Mouse (Mus musculus) hindbrain, embryonic 16.5 days (tissue): ENCODE results near the gene H2al1f. TPM values are rescaled to one million over a fixed set of nuclear protein-coding genes. Genes with fewer than 3 reads are reported as not detected.
"Not testable (repeated sequence)": the region's sequence is repeated elsewhere in the genome, so short reads cannot be mapped to it uniquely, and the experiment has no call there.

Experiments used
- ATAC-seq: fragments of 200-750 bp; cut with Nextera tagmentation; 2 replicates; pipeline ENCODE4 v1.8.0; 2017; ENCODE audit warnings: moderate TSS enrichment, moderate library complexity
- H3K27ac ChIP-seq: fragments of 300-500 bp; sonication (generic); 2 replicates; pipeline ENCODE4 v1.5.1; 2014; ENCODE audit warnings: low read depth, mild to moderate bottlenecking, control low read depth, low read length, moderate library complexity
- H3K27me3 ChIP-seq: fragments of 300-500 bp; sonication (generic); replicated peaks from 2 replicates; pipeline ENCODE4 v1.6.1; 2014; ENCODE audit warnings: low read length; ENCODE audit not compliant: control insufficient read depth, insufficient read depth
- H3K36me3 ChIP-seq: fragments of 300-500 bp; sonication (generic); 2 replicates; pipeline ENCODE4 v1.6.1; 2014; ENCODE audit warnings: mild to moderate bottlenecking, low read length, moderate library complexity, mixed read lengths; ENCODE audit not compliant: control insufficient read depth, insufficient read depth
- H3K4me1 ChIP-seq: fragments of 300-500 bp; sonication (generic); 2 replicates; pipeline ENCODE4 v1.6.1; 2014; ENCODE audit warnings: low read depth, low read length; ENCODE audit not compliant: control insufficient read depth, insufficient read depth
- H3K4me2 ChIP-seq: fragments of 300-500 bp; sonication (generic); 2 replicates; pipeline ENCODE4 v1.6.1; 2014; ENCODE audit warnings: mild to moderate bottlenecking, low read length, control low read depth, moderate library complexity
- H3K4me3 ChIP-seq: fragments of 300-500 bp; sonication (generic); 2 replicates; pipeline ENCODE4 v1.5.1; 2014; ENCODE audit warnings: mild to moderate bottlenecking, low read length, control low read depth, moderate library complexity
- H3K9ac ChIP-seq: fragments of 300-500 bp; sonication (generic); 2 replicates; pipeline ENCODE4 v1.6.1; 2014; ENCODE audit warnings: low read depth, mild to moderate bottlenecking, control low read depth, low read length, moderate library complexity
- H3K9me3 ChIP-seq: fragments of 300-500 bp; sonication (generic); 2 replicates; pipeline ENCODE4 v1.6.1; 2014; ENCODE audit warnings: mild to moderate bottlenecking, low read length, moderate library complexity; ENCODE audit not compliant: control insufficient read depth
- WGBS: fragments of 180-500 bp; shearing (Covaris S2); extraction: QIAGEN DNeasy Blood & Tissue Kit; methylation state at CpG from one replicate; pipeline ENCODE4 v1.1.7; 2014; 5-methylcytosine and 5-hydroxymethylcytosine counted together
- polyA plus RNA-seq: library from polyadenylated mRNA; unstranded; fragments of >200 nt; fragmentation: Nextera tagmentation; extraction: Ambion mirVana; gene quantifications from 2 replicates; pipeline ENCODE4 v1.2.1, GENCODE M21; 2015

H2al1f gene
- polyA plus RNA-seq, 1 experiment from 2014 or later = not detected

DNA sequence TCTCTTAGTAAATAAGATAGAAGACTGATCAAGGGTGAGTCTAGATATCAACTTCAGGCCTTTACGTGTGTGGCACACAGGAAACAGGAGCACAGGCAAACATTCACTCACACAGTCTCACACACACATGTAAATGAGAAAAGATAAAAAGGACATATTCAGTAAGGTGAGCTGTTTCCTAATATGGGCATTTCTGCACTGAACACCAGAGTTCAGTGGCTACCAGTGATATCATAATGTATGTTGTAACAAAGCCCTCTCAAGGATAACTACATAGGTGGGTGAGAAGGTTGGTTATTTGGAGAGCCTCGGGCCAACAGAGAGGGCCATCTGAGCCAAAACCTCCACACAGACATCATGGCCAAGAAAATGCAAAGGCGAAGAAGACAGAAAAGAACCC, 12.8 kb upstream of the H2al1f start, which contains the start of gene H2al1b:
Gene H2al1b, plus strand, starts transcription at position 301 of the 400 bp plus-strand sequence.
- not testable (repeated sequence) for H3K9ac ChIP-seq, H3K27ac ChIP-seq, H3K4me2 ChIP-seq, H3K36me3 ChIP-seq, H3K4me1 ChIP-seq, H3K9me3 ChIP-seq, ATAC-seq, H3K27me3 ChIP-seq, H3K4me3 ChIP-seq
- 89% methylated on average over 1 of the region's 3 CpGs for WGBS

DNA sequence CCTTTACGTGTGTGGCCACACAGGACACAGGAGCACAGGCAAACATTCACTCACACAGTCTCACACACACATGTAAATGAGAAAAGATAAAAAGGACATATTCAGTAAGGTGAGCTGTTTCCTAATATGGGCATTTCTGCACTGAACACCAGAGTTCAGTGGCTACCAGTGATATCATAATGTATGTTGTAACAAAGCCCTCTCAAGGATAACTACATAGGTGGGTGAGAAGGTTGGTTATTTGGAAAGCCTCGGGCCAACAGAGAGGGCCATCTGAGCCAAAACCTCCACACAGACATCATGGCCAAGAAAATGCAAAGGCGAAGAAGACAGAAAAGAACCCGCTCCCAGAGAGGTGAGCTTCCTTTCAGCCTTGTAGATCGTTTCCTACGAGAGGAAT, 9.6 kb upstream of the H2al1f start, which contains the start of gene H2al1c:
Gene H2al1c, plus strand, starts transcription at position 301 of the 400 bp plus-strand sequence.
- not testable (repeated sequence) for H3K9ac ChIP-seq, H3K27ac ChIP-seq, ATAC-seq, H3K4me1 ChIP-seq, H3K4me3 ChIP-seq, H3K9me3 ChIP-seq, H3K27me3 ChIP-seq, H3K36me3 ChIP-seq, H3K4me2 ChIP-seq
- 88% methylated on average over 1 of the region's 6 CpGs for WGBS

DNA sequence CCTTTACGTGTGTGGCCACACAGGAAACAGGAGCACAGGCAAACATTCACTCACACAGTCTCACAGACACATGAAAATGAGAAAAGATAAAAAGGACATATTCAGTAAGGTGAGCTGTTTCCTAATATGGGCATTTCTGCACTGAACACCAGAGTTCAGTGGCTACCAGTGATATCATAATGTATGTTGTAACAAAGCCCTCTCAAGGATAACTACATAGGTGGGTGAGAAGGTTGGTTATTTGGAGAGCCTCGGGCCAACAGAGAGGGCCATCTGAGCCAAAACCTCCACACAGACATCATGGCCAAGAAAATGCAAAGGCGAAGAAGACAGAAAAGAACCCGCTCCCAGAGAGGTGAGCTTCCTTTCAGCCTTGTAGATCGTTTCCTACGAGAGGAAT, 6.4 kb upstream of the H2al1f start, which contains the start of gene H2al1d:
Gene H2al1d, plus strand, starts transcription at position 301 of the 400 bp plus-strand sequence.
- ATAC-seq, H3K27ac ChIP-seq, H3K27me3 ChIP-seq, H3K9me3 ChIP-seq, H3K9ac ChIP-seq, H3K4me3 ChIP-seq, H3K4me2 ChIP-seq, H3K4me1 ChIP-seq, H3K36me3 ChIP-seq: not testable (repeated sequence)
- WGBS = no CpG with 5 or more reads among the region's 6 CpGs

DNA sequence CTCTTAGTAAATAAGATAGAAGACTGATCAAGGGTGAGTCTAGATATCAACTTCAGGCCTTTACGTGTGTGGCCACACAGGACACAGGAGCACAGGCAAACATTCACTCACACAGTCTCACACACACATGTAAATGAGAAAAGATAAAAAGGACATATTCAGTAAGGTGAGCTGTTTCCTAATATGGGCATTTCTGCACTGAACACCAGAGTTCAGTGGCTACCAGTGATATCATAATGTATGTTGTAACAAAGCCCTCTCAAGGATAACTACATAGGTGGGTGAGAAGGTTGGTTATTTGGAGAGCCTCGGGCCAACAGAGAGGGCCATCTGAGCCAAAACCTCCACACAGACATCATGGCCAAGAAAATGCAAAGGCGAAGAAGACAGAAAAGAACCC, 3.3 kb upstream of the H2al1f start, which contains the start of gene H2al1e:
Gene H2al1e, plus strand, starts transcription at position 301 of the 400 bp plus-strand sequence.
- ATAC-seq, H3K4me1 ChIP-seq, H3K4me3 ChIP-seq, H3K9me3 ChIP-seq, H3K4me2 ChIP-seq, H3K27me3 ChIP-seq, H3K27ac ChIP-seq, H3K9ac ChIP-seq, H3K36me3 ChIP-seq: not testable (repeated sequence)
- no CpG with 5 or more reads among the region's 3 CpGs for WGBS

DNA sequence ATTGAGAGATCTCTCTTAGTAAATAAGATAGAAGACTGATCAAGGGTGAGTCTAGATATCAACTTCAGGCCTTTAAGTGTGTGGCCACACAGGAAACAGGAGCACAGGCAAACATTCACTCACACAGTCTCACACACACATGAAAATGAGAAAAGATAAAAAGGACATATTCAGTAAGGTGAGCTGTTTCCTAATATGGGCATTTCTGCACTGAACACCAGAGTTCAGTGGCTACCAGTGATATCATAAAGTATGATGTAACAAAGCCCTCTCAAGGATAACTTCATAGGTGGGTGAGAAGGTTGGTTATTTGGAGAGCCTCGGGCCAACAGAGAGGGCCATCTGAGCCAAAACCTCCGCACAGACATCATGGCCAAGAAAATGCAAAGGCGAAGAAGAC, 3.0 kb downstream of the H2al1f start, which contains the start of gene H2al1g:
Gene H2al1g, plus strand, starts transcription at position 301 of the 400 bp plus-strand sequence.
- no CpG with 5 or more reads among the region's 3 CpGs for WGBS
- not testable (repeated sequence) for H3K36me3 ChIP-seq, H3K4me2 ChIP-seq, H3K27me3 ChIP-seq, H3K4me1 ChIP-seq, H3K9ac ChIP-seq, H3K27ac ChIP-seq, ATAC-seq, H3K4me3 ChIP-seq, H3K9me3 ChIP-seq

DNA sequence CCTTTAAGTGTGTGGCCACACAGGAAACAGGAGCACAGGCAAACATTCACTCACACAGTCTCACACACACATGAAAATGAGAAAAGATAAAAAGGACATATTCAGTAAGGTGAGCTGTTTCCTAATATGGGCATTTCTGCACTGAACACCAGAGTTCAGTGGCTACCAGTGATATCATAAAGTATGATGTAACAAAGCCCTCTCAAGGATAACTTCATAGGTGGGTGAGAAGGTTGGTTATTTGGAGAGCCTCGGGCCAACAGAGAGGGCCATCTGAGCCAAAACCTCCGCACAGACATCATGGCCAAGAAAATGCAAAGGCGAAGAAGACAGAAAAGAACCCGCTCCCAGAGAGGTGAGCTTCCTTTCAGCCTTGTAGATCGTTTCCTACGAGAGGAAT, 6.2 kb downstream of the H2al1f start, which contains the start of gene H2al1h:
Gene H2al1h, plus strand, starts transcription at position 301 of the 400 bp plus-strand sequence.
- not testable (repeated sequence) for ATAC-seq, H3K9ac ChIP-seq, H3K9me3 ChIP-seq, H3K4me3 ChIP-seq, H3K27ac ChIP-seq, H3K4me1 ChIP-seq, H3K4me2 ChIP-seq, H3K27me3 ChIP-seq, H3K36me3 ChIP-seq
- WGBS = no CpG with 5 or more reads among the region's 6 CpGs

DNA sequence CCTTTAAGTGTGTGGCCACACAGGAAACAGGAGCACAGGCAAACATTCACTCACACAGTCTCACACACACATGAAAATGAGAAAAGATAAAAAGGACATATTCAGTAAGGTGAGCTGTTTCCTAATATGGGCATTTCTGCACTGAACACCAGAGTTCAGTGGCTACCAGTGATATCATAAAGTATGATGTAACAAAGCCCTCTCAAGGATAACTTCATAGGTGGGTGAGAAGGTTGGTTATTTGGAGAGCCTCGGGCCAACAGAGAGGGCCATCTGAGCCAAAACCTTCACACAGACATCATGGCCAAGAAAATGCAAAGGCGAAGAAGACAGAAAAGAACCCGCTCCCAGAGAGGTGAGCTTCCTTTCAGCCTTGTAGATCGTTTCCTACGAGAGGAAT, 9.4 kb downstream of the H2al1f start, which contains the start of gene H2al1i:
Gene H2al1i, plus strand, starts transcription at position 301 of the 400 bp plus-strand sequence.
- H3K4me3 ChIP-seq, H3K4me2 ChIP-seq, H3K9me3 ChIP-seq, ATAC-seq, H3K4me1 ChIP-seq, H3K9ac ChIP-seq, H3K27me3 ChIP-seq, H3K27ac ChIP-seq, H3K36me3 ChIP-seq: not testable (repeated sequence)
- WGBS = 92% methylated on average over 2 of the region's 5 CpGs

DNA sequence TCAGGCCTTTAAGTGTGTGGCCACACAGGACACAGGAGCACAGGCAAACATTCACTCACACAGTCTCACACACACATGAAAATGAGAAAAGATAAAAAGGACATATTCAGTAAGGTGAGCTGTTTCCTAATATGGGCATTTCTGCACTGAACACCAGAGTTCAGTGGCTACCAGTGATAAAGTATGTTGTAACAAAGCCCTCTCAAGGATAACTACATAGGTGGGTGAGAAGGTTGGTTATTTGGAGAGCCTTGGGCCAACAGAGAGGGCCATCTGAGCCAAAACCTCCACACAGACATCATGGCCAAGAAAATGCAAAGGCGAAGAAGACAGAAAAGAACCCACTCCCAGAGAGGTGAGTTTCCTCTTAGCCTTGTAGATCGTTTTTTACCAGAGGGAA, 12.6 kb downstream of the H2al1f start, which contains the start of gene H2al1j:
Gene H2al1j, plus strand, starts transcription at position 301 of the 400 bp plus-strand sequence.
- not testable (repeated sequence) for H3K27me3 ChIP-seq, H3K9me3 ChIP-seq, H3K4me1 ChIP-seq, H3K4me3 ChIP-seq, H3K36me3 ChIP-seq, ATAC-seq, H3K27ac ChIP-seq, H3K9ac ChIP-seq, H3K4me2 ChIP-seq
- 95% methylated on average over 2 of the region's 2 CpGs for WGBS

DNA sequence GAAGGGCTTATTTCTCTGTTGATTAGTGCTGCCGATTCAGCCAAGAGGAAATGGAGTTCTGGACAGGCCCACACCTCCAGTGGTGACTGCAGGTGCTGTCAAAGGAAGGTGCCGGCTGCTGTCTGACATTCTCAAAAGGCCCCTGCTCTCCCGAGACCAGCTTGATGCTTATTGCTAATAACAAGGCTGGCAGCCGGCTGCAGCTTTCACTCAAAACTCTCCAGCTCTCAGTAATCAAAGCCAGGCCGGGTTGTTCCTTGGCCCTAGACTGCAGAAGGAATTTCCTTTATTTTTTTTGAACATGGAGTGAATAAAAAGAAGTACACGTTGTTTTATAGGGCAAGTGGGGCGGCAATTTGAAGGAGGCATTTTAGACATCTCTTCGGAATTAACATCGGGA, 30.8 kb downstream of the H2al1f start:
- Histone ChIP-seq H3K4me2 (no peak overlapping the region), H3K9ac (no peak overlapping the region), H3K4me1 (peaks cover 3% of the 10 kb centered on the region), H3K4me3 (no peak overlapping the region), H3K27me3 (no peaks in the 10 kb centered on the region), H3K27ac (no peak overlapping the region), H3K36me3 (no peaks in the 10 kb centered on the region), H3K9me3 (no peaks in the 10 kb centered on the region)
- WGBS = 58% methylated on average over 9 of the region's 9 CpGs
- ATAC-seq = no peak
